Mouse (Mus musculus): ENCODE data around the gene Trak2. TPM values are rescaled to one million over a fixed set of nuclear protein-coding genes. Genes with fewer than 3 reads are reported as not detected.
A peak's percentile ranks its signal among the peaks of the same experiment; 100 is the strongest.
"Not testable (repeated sequence)": the region's sequence is repeated elsewhere in the genome, so short reads cannot be mapped to it uniquely, and the experiment has no call there.

The Trak2 gene
- total and polyA plus RNA-seq, 3 experiments: 11.4 to 107 (median 15.5) TPM

DNA sequence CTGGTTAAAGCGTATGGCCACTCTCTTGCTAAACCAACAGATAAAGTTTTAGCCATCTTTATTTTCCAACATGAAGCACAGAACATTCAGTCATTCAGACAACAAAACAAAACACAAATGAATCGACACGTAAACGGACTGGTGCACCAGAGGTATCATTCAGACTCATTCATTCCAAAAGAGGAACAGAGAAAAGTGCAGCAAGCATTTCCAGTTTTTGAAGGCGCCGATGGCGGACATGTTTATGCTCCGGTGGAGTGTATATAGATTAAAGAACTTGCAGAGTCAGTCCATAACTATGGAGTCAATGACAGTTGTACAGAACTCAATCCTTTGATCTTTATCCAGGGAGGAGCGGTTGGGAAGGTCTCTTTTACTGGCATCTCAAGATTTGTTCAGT lies 90.0 kb downstream of the Trak2 start:
- not testable (repeated sequence) for H3K27ac ChIP-seq (ENCODE audit: control insufficient read depth, low read depth, low read length); H3K79me2 ChIP-seq (ENCODE audit: control insufficient read depth, insufficient read depth, low read length, poor library complexity); H3K9ac ChIP-seq (ENCODE audit: control insufficient read depth, low read depth, low read length, poor library complexity, severe bottlenecking); H3K4me3 ChIP-seq (ENCODE audit: control insufficient read depth in 1 of 2, insufficient read depth in 1 of 2, low read depth in 2 of 2, low read length in 2 of 2); DNase-seq (ENCODE audit: low read depth, low spot score); H3K27me3 ChIP-seq (ENCODE audit: control insufficient read depth in 1 of 2, insufficient read depth in 2 of 2, low read length in 2 of 2); H3K36me3 ChIP-seq (ENCODE audit: control insufficient read depth in 1 of 2, insufficient read depth in 2 of 2, low read length in 2 of 2); H3K4me1 ChIP-seq (ENCODE audit: control insufficient read depth in 1 of 2, insufficient read depth in 2 of 2, low read length in 2 of 2); H3K9me3 ChIP-seq (replicated peaks; ENCODE audit: insufficient read depth, low read length)

DNA sequence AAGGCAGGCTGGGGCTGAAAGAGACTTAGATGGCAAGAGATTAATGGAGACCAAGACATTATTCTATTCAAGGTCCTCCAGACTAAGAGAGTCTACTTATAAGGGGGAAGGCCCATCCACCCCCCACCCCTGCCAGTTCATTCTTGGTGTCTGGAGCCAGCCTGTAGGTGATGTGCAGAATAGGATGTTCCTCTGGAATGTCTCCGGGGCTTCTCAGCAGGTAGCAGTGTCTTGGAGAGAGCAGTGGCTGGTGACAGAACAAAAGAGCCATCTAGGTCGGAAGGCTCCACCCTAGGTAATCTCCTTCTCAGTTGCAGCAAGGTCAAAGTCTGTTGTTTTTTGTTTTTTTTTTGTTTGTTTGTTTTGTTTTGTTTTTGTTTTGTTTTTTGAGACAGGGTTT lies 93.9 kb downstream of the Trak2 start:
- not testable (repeated sequence) for H3K9me3 ChIP-seq (replicated peaks; ENCODE audit: insufficient read depth, low read length); H3K9ac ChIP-seq (ENCODE audit: control insufficient read depth, low read depth, low read length, poor library complexity, severe bottlenecking); DNase-seq (ENCODE audit: low read depth, low spot score); H3K27ac ChIP-seq (ENCODE audit: control insufficient read depth, low read depth, low read length); H3K79me2 ChIP-seq (ENCODE audit: control insufficient read depth, insufficient read depth, low read length, poor library complexity); H3K4me1 ChIP-seq (ENCODE audit: control insufficient read depth in 1 of 2, insufficient read depth in 2 of 2, low read length in 2 of 2); H3K27me3 ChIP-seq (ENCODE audit: control insufficient read depth in 1 of 2, insufficient read depth in 2 of 2, low read length in 2 of 2); H3K4me3 ChIP-seq (ENCODE audit: control insufficient read depth in 1 of 2, insufficient read depth in 1 of 2, low read depth in 2 of 2, low read length in 2 of 2); H3K36me3 ChIP-seq (ENCODE audit: control insufficient read depth in 1 of 2, insufficient read depth in 2 of 2, low read length in 2 of 2)

DNA sequence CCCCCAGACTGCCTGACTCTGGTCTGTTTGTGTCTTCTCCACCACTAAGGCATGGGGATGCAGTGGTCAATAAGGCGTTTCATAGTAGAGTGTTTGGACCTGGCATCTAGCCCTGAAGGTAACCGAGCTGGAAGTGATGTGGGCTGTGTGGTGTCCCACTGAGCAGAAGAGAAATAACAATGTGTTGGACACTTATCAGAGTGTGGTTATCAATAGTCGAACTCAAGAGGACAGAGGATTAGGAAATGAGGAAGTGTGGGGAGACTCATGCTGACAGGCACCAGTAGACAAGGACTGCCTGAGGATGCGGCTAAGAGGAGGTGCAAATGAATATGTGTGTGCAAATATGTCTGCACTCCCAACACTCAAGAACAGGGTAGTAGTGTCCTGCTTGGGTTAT lies 96.7 kb downstream of the Trak2 start:
- H3K79me2 ChIP-seq (ENCODE audit: control insufficient read depth, insufficient read depth, low read length, poor library complexity); H3K27ac ChIP-seq (ENCODE audit: control insufficient read depth, low read depth, low read length); H3K36me3 ChIP-seq (ENCODE audit: control insufficient read depth in 1 of 2, insufficient read depth in 2 of 2, low read length in 2 of 2); H3K4me1 ChIP-seq (ENCODE audit: control insufficient read depth in 1 of 2, insufficient read depth in 2 of 2, low read length in 2 of 2); H3K9ac ChIP-seq (ENCODE audit: control insufficient read depth, low read depth, low read length, poor library complexity, severe bottlenecking); H3K9me3 ChIP-seq (replicated peaks; ENCODE audit: insufficient read depth, low read length); H3K27me3 ChIP-seq (ENCODE audit: control insufficient read depth in 1 of 2, insufficient read depth in 2 of 2, low read length in 2 of 2); H3K4me3 ChIP-seq (ENCODE audit: control insufficient read depth in 1 of 2, insufficient read depth in 1 of 2, low read depth in 2 of 2, low read length in 2 of 2): not testable (repeated sequence)
- peak in 1 of 2 experiments; percentile 38; a peak in 1 of 4 replicates for TF ChIP-seq EP300 (IDR thresholded peaks at IDR 0.05; ENCODE audit: low read depth in 1 of 2, low read length in 2 of 2)
- peak; percentile 54 for TF ChIP-seq GATA1 (IDR thresholded peaks at IDR 0.05; ENCODE audit: low read depth, low read length)
- DNase-seq (ENCODE audit: low read depth, low spot score): peak; percentile 51

DNA sequence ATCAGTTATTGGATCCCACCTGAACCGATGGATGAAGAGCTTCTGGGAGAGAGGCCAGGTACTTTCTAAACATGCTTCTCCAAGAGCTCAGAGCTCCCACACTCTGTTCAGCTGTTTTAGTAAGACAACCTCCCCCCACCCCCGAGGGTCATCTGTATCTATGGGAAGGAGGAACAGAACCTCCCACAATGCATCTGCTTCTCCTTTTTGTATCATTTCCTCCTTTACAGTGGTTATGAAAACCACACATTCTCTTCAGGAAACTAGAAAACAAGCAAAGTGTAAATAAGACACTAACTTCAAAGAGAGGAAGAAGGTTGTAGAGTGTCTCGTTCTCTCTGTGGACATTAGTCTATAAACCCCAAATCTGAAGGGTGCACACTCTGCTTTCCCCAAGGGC lies 112.6 kb downstream of the Trak2 start:
- H3K79me2 ChIP-seq (ENCODE audit: control insufficient read depth, insufficient read depth, low read length, poor library complexity); H3K27me3 ChIP-seq (ENCODE audit: control insufficient read depth in 1 of 2, insufficient read depth in 2 of 2, low read length in 2 of 2); H3K27ac ChIP-seq (ENCODE audit: control insufficient read depth, low read depth, low read length); H3K9me3 ChIP-seq (replicated peaks; ENCODE audit: insufficient read depth, low read length); H3K4me3 ChIP-seq (ENCODE audit: control insufficient read depth in 1 of 2, insufficient read depth in 1 of 2, low read depth in 2 of 2, low read length in 2 of 2); DNase-seq (ENCODE audit: low read depth, low spot score); H3K9ac ChIP-seq (ENCODE audit: control insufficient read depth, low read depth, low read length, poor library complexity, severe bottlenecking); H3K36me3 ChIP-seq (ENCODE audit: control insufficient read depth in 1 of 2, insufficient read depth in 2 of 2, low read length in 2 of 2): not testable (repeated sequence)
- peaks cover 0 to 15% of the 10 kb centered on the region in 2 experiments; a peak in 3 of 4 replicates for H3K4me1 ChIP-seq (ENCODE audit: control insufficient read depth in 1 of 2, insufficient read depth in 2 of 2, low read length in 2 of 2)

DNA sequence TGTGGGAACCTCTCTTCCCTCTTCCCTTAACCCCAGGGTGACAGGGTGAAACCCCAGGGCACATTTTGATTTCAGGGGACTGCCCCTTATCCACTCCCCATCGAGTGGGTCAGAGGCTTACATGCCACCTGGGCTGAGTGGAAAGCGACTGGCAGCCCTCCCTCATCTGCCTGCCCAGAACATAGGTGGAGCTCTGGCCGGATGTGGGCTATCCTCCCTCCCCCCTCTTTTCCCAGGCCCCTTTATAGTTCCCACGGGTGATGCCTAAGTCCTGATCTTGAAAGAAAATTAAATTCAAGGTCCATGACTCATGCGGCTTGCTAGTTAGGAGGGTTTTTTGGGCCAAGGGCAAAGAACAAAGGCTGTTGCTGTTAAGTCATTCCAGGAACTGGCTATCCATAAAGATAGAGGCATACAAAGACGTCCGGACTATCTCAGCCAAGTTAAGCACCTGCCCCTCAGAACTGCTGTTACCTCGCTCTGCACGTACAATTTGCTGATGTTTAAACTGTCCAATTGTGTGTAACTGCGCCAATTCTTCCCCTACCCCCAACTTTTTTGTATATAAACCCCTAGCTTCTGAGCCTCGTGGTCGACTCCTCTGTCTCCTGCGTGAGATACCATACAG lies 113.4 kb downstream of the Trak2 start:
- not testable (repeated sequence) for H3K9ac ChIP-seq (ENCODE audit: control insufficient read depth, low read depth, low read length, poor library complexity, severe bottlenecking)

DNA sequence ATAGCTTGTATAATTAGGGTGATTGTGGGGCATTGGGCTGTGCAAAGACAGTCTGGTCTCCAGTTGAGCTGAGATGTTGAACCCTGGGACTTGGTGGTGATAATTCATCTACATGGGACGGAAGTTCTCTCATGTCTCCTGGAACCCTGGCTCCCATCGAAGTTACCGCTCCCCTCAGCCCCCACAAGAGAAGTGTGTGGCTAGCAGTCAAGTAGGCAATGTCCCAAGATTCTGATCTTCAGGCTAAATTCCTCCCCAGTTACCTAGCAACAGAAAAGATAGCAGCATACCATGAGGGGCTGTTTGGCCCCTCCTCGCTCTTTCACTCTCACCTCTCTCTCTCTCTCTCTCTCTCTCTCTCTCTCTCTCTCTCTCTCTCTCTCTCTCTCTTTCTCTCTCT lies 114.1 kb downstream of the Trak2 start:
- H3K4me3 ChIP-seq (ENCODE audit: control insufficient read depth in 1 of 2, insufficient read depth in 1 of 2, low read depth in 2 of 2, low read length in 2 of 2); H3K27ac ChIP-seq (ENCODE audit: control insufficient read depth, low read depth, low read length); H3K36me3 ChIP-seq (ENCODE audit: control insufficient read depth in 1 of 2, insufficient read depth in 2 of 2, low read length in 2 of 2); H3K9ac ChIP-seq (ENCODE audit: control insufficient read depth, low read depth, low read length, poor library complexity, severe bottlenecking); H3K27me3 ChIP-seq (ENCODE audit: control insufficient read depth in 1 of 2, insufficient read depth in 2 of 2, low read length in 2 of 2); H3K79me2 ChIP-seq (ENCODE audit: control insufficient read depth, insufficient read depth, low read length, poor library complexity); DNase-seq (ENCODE audit: low read depth, low spot score); H3K9me3 ChIP-seq (replicated peaks; ENCODE audit: insufficient read depth, low read length): not testable (repeated sequence)
- H3K4me1 ChIP-seq (ENCODE audit: control insufficient read depth in 1 of 2, insufficient read depth in 2 of 2, low read length in 2 of 2): peaks cover 0 to 15% of the 10 kb centered on the region in 2 experiments; a peak in 3 of 4 replicates

More for the DNA sequence above, 113.4 kb downstream of the Trak2 start:
- peaks cover 0 to 15% of the 10 kb centered on the region in 2 experiments; a peak in 3 of 4 replicates for H3K4me1 ChIP-seq (ENCODE audit: control insufficient read depth in 1 of 2, insufficient read depth in 2 of 2, low read length in 2 of 2)
- not testable (repeated sequence) for H3K27ac ChIP-seq (ENCODE audit: control insufficient read depth, low read depth, low read length); H3K27me3 ChIP-seq (ENCODE audit: control insufficient read depth in 1 of 2, insufficient read depth in 2 of 2, low read length in 2 of 2); DNase-seq (ENCODE audit: low read depth, low spot score); H3K4me3 ChIP-seq (ENCODE audit: control insufficient read depth in 1 of 2, insufficient read depth in 1 of 2, low read depth in 2 of 2, low read length in 2 of 2); H3K36me3 ChIP-seq (ENCODE audit: control insufficient read depth in 1 of 2, insufficient read depth in 2 of 2, low read length in 2 of 2); H3K9me3 ChIP-seq (replicated peaks; ENCODE audit: insufficient read depth, low read length); H3K79me2 ChIP-seq (ENCODE audit: control insufficient read depth, insufficient read depth, low read length, poor library complexity)

DNA sequence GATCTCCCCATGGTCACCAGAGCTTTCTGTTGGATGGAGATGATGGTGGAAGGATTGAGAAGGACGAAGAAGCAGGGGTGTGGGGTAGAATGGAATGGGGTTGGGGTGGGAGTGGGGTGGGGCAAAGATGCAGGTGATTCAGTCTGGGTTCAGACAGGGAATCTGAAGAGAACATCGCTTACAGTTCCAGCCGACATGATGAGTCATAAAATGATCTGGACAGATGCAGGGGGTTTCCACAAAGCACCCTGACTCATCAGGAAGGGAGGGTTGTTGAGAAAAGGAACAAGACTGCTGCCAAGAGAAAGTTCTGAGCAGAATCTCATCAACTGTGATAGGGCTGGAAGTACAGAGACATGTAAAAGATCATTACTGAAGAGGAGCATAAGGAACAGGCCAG lies 116.4 kb downstream of the Trak2 start:
- H3K4me3 ChIP-seq (ENCODE audit: control insufficient read depth in 1 of 2, insufficient read depth in 1 of 2, low read depth in 2 of 2, low read length in 2 of 2); H3K36me3 ChIP-seq (ENCODE audit: control insufficient read depth in 1 of 2, insufficient read depth in 2 of 2, low read length in 2 of 2); H3K27ac ChIP-seq (ENCODE audit: control insufficient read depth, low read depth, low read length); H3K79me2 ChIP-seq (ENCODE audit: control insufficient read depth, insufficient read depth, low read length, poor library complexity); H3K27me3 ChIP-seq (ENCODE audit: control insufficient read depth in 1 of 2, insufficient read depth in 2 of 2, low read length in 2 of 2); H3K9me3 ChIP-seq (replicated peaks; ENCODE audit: insufficient read depth, low read length); H3K9ac ChIP-seq (ENCODE audit: control insufficient read depth, low read depth, low read length, poor library complexity, severe bottlenecking): not testable (repeated sequence)
- H3K4me1 ChIP-seq (ENCODE audit: control insufficient read depth in 1 of 2, insufficient read depth in 2 of 2, low read length in 2 of 2): peaks cover 0 to 15% of the 10 kb centered on the region in 2 experiments; a peak in 3 of 4 replicates
- DNase-seq (ENCODE audit: low read depth, low spot score): peak; percentile 41

Data from MEL (cell line).